Mouse (Mus musculus): ENCODE results near the gene Spag6.

DNA sequence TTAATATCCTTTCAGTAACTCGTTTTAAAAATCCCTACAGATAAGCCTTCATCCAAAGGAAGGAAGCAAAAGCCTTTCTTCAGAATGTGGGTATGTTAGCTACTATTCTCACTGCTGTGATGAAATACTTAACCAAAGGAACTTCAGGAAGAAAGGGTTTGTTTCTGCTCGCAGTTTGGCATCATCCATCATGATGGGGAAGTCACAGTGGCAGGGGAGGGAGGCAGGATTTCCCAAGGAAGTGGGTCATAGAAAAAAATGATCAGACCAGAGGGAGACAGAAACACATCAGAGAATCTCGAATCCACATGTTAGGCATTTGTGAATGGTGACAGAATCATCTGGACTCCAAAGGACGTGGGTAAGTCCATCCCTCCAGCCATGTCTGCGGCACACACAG, 39.0 kb upstream of the Spag6 start:
- no peak for TF ChIP-seq EP300 (IDR thresholded peaks at IDR 0.05; ENCODE audit: low read depth)
- no peak for TF ChIP-seq CTCF (IDR thresholded peaks at IDR 0.05; ENCODE audit: low read depth)
